Mouse (Mus musculus) kidney, adult 10 weeks (tissue): ENCODE results near the gene Shroom1. TPM values are rescaled to one million over a fixed set of nuclear protein-coding genes. Genes with fewer than 3 reads are reported as not detected.

ENCODE experiments used
- polyA plus RNA-seq: library from polyadenylated mRNA; stranded (reverse); fragments of 350-450 nt; fragmentation: Illumina TruSeq; extraction: RNeasy Lipid Tissue Mini Kit (QIAGEN cat#74804); gene quantifications from one replicate; pipeline ENCODE4 v1.2.3, GENCODE M21; 2014; ENCODE audit warnings: low read depth, low replicate concordance

Gene Shroom1
- not detected for polyA plus RNA-seq

DNA sequence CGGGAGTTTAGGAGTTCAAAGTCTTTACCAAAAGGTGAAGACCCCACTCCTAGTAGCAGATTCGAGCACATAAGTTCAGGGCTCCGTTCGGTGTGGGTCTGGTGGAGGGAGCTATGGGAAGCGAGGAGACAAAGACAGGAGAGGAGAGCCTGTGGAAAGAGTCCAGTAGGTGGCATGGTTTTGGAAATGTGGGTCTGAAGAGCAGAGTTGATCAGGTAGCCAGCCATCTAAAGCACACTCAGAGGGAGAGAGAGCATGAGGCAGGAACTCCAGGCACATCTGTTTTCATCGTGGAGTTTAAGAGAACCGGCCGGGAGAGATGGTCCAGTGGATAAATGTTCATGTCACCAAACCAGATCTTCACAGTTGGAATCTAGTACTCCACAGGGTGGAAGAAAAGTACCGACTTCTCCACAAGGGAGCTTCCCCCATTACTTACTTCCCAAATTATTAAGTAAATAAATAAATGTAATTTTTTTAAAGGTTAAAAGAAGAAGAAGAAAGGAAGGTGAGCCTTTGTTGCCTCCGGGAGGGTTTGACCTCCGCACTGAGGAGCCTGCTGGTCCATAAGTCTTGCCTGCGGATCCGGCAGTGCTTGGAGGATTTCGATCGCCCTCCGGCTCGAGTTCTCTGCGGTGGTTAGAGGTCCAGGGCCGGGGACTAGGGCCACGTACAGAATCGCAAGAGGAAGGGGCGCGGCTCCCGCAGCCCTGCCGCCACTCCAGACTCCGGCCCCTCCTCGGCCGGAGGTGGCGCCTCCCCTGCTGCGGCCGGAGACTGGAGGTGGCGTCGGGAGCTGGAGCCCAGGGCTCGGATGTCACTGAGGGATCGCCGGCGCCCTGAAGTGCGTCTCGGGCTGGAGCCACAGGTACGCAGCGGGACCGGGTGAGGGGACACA is at the start of gene Shroom1, which contains the start of gene Gm10447:
Shroom1 (plus strand) TSS at position 732 of the 898 bp plus-strand sequence.
Gm10447 (minus strand) TSS at position 637 of the 898 bp plus-strand sequence.

DNA sequence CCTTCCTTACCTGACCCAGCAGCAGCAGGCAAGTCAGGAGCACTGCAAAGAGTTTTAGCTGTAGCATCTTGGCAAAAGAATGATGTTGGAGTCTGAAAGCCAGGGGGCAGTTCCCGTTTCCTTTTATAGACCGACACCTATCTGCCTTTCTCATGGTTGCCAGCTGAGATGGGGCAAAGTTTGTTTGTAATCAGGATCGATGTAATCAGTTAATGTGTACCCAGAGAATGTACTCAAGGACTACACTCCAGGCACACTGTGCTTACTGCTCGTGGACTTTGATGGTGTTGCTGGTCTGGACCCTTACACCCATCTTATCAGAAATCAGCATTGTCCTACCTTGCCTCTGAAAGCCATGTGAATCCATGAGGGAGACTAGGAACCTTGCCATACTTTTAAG is 34.0 kb upstream of the Shroom1 start, which contains the start of gene Leap2:
Leap2 (minus strand) TSS at position 135 of the 400 bp plus-strand sequence.

DNA sequence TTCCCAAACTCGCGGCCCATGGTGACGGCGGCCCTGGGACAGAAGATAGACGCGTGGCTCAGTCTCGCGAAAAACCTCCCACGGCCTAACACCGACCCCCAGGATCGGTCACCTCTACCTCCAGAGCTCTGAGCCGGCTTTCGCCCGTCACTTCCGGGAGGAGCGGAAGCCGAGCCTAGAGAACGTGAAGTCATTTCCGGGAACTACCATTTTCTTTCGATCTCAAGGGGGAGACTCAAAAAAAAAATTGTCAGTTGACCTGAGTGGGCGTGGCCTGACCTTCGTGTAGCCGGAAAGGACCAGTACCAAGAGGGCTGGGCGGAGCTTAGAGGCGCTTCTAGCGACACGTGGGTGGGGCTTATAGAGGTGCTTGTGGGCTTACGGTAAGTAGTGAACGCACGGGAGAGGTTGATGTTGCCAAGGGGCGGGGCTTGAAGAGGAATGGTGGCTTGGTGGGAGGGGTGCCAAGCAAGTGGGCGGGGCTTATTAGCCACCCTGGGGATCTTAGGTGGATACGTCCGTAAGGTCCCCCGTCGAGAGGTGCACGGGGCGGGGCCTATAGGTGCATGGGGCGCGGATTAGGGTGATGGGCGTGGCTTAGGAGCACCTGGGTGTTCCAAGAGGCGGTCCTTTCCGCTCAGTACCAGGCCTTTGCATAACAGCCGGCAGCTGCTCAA is 26.2 kb upstream of the Shroom1 start, which contains the start of the genes Uqcrq and Gdf9:
Uqcrq (minus strand) TSS at position 162 of the 677 bp plus-strand sequence.
Gdf9 (plus strand) TSS at position 354 of the 677 bp plus-strand sequence.

DNA sequence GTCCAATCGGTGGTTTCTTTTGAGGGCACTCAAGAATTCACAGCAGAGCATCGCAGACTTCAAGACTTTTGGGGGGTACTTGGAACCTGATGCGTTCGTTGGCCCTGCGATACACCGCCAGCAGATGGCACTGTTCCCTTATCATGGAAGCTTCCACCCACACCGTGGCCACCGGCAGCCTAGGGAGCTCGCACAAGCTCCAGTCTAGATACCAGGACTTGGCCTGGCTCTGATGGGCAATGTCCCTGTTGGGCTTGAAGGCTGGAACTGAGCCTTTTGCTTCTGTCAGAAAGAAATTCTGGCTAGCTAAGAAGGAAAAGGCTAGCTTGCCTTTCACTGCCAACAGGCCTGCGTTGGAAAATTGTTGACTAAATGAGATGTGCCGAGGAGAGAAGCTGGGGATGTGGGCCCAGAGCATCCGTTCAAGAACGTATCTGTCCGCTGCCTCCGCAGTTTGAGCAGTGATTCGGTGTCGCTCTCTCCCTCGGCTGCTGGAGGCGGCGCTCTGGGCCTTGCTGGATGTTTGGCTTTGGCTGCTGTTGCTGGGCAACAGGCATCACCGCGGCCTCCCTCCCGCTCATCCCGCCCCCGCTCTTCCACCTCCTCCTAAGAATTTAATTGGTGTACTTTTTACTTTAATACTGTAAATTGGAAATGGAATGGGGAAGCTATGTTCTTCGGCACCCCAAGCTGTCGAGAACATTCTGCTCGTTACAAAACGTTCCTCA is 13.1 kb downstream of the Shroom1 start, which contains the start of gene Gm9837:
Gm9837 (minus strand) TSS at position 512 of the 728 bp plus-strand sequence.

DNA sequence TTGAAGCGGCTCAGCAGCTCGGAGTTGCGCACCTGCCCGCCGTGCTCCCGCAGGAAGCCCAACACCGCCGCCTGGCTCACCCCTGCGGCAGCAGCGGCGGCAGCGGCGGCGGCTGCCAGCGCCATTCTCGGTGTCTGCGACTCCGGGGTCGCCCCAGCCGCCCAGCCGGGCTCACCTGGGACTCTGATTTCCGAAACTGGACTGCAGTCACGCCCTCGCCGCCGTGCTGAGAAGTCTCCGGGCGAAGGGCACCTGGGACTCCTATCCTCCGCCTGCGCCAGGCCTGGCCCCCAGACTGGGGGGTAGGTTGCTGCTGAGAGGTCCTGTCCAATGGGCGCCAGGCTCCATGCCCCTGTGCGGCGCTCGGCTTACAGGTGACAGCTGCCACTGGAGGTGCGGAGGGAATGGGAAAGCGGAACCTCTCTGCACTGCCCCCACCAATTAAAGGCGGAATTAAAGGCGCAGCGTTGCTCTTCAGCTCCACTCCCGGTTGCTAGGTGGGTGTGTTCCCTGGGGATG is 22.8 kb downstream of the Shroom1 start, which contains the start of the genes Gm9945 and Sowaha:
Gm9945 (plus strand) TSS at position 384 of the 519 bp plus-strand sequence.
Sowaha (minus strand) TSS at position 492 of the 519 bp plus-strand sequence.

Other genes starting within 250 kb of the Shroom1 start
- gene Hspa4, start 156.7 kb upstream of the Shroom1 start, polyA plus RNA-seq, result 337 TPM
- 29.3 TPM for gene Zcchc10, start 132.5 kb upstream of the Shroom1 start, polyA plus RNA-seq
- 191 TPM for gene Aff4, start 106.4 kb upstream of the Shroom1 start, polyA plus RNA-seq
- gene Leap2, start 34.0 kb upstream of the Shroom1 start, polyA plus RNA-seq, result not detected
- gene Uqcrq, start 26.4 kb upstream of the Shroom1 start, polyA plus RNA-seq, result 60.7 TPM
- gene Gdf9, start 26.2 kb upstream of the Shroom1 start, polyA plus RNA-seq, result not detected
- not detected for gene Gm10447, start 95 bp upstream of the Shroom1 start, polyA plus RNA-seq
- gene Gm9837, start 13.3 kb downstream of the Shroom1 start, polyA plus RNA-seq, result not detected
- not detected for gene Gm9945, start 23.0 kb downstream of the Shroom1 start, polyA plus RNA-seq
- gene Sowaha, start 23.1 kb downstream of the Shroom1 start, polyA plus RNA-seq, result 2.9 TPM
- gene Sept8, start 62.1 kb downstream of the Shroom1 start, polyA plus RNA-seq, result 7.8 TPM
- gene Kif3a, start 110.2 kb downstream of the Shroom1 start, polyA plus RNA-seq, result 17.7 TPM
- not detected for gene Il4, start 161.5 kb downstream of the Shroom1 start, polyA plus RNA-seq
- not detected for gene Il13, start 177.5 kb downstream of the Shroom1 start, polyA plus RNA-seq